Mouse (Mus musculus) C2C12 (cell line): Measurements from ENCODE around the gene Zdhhc23. TPM values are rescaled to one million over a fixed set of nuclear protein-coding genes. Genes with fewer than 3 reads are reported as not detected.

Experiments used
- H3K27me3 ChIP-seq: one replicate; pipeline ENCODE4 v1.6.1; 2011; ENCODE audit not compliant: control insufficient read depth, insufficient read depth, insufficient read length
- H3K36me3 ChIP-seq: one replicate; pipeline ENCODE4 v1.6.1; 2011; ENCODE audit not compliant: control insufficient read depth, insufficient read depth
- H3K4me3 ChIP-seq: one replicate; pipeline ENCODE4 v1.5.1; 2011; ENCODE audit warnings: mild to moderate bottlenecking, control low read depth; ENCODE audit not compliant: poor library complexity, insufficient read depth, severe bottlenecking
- H3K79me2 ChIP-seq: one replicate; pipeline ENCODE4 v1.6.1; 2011; ENCODE audit not compliant: control insufficient read depth, insufficient read depth
- H3K79me3 ChIP-seq: one replicate; pipeline ENCODE4 v1.6.1; 2011; ENCODE audit warnings: low read depth, control low read depth
- H3ac ChIP-seq: one replicate; pipeline ENCODE3; 2011; ENCODE audit warnings: low read depth; ENCODE audit not compliant: control insufficient read depth, insufficient read length
- CEBPB ChIP-seq: IDR thresholded peaks from one replicate; pipeline ENCODE4 v1.6.1; 2011; ENCODE audit warnings: low read depth, mild to moderate bottlenecking, control low read depth, moderate library complexity
- CTCF ChIP-seq: IDR thresholded peaks from one replicate; pipeline ENCODE4 v1.5.1; 2011; ENCODE audit not compliant: control insufficient read depth, insufficient read depth, insufficient read length
- FOSL1 ChIP-seq: IDR thresholded peaks from one replicate; pipeline ENCODE4 v1.8.0; 2011; ENCODE audit warnings: mild to moderate bottlenecking, low read length; ENCODE audit not compliant: poor library complexity, insufficient read depth, severe bottlenecking
- MAX ChIP-seq: IDR thresholded peaks from one replicate; pipeline ENCODE4 v1.6.1; 2011; ENCODE audit warnings: mild to moderate bottlenecking, control low read depth
- MYOD1 ChIP-seq: IDR thresholded peaks from one replicate; pipeline ENCODE4 v1.6.1; 2011; ENCODE audit warnings: low read depth; ENCODE audit not compliant: control insufficient read depth, insufficient read length
- MYOG ChIP-seq: IDR thresholded peaks from one replicate; pipeline ENCODE4 v1.6.1; 2011; ENCODE audit not compliant: control insufficient read depth, insufficient read length; ENCODE audit errors: extremely low read depth
- USF1 ChIP-seq: IDR thresholded peaks from one replicate; pipeline ENCODE4 v1.6.1; 2011; ENCODE audit warnings: low read depth, mild to moderate bottlenecking, control low read depth, moderate library complexity
- polyA plus RNA-seq: library from polyadenylated mRNA; unstranded; fragments of >200 nt; fragmentation: generic; extraction: Trizol; gene quantifications from one replicate; pipeline ENCODE4 v1.2.1, GENCODE M21; 2012; ENCODE audit warnings: missing spikeins

Zdhhc23 gene
- polyA plus RNA-seq, 1 experiment, result 0.02 TPM

DNA sequence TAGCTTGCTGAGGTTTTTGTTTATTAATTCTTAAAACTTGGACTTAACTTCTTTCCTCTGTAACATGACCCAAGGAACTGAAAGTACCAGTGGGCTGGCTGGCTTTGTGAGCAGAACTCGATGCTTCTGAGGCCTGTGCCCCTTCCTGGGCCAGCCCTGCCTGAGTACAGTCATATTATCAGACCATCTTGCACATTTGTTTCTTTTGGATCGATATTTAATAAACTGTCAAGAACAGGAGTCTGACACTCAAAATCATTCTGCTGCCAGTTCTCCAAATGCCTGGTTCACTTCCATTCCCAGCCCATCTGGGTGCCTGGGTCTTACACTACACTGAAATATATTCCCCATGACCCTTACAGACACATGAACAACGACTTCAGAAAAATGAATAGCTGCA, 33.7 kb downstream of the Zdhhc23 start:
- Histone ChIP-seq H3K36me3 (peaks cover 12% of the 10 kb centered on the region), H3K4me3 (no peak overlapping the region), H3K27me3 (no peaks in the 10 kb centered on the region), H3K79me3 (no peaks in the 10 kb centered on the region), H3ac (no peak overlapping the region), H3K79me2 (no peaks in the 10 kb centered on the region)
- TF ChIP-seq MAX (no peak), USF1 (no peak), MYOD1 (no peak), CTCF (no peak), CEBPB (no peak), FOSL1 (no peak), MYOG (no peak)

DNA sequence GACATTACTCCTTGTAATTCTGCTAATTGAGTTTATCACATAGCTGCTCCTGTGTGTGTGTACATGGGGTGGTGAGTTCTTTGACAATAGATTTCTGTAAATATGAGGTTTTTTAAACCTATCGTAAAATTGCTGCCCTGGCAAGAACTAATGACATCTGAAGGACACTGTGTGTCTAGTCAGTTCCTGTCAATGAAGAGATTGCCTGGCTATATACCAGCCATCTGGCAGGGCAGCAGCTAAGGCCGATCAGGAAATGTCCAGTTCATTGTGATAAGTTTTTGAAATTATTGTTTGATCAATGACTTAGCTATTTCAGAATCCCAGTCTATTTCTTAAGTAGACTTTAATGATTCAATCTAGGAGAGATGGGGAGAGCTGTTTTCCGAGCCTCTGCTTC, 34.2 kb downstream of the Zdhhc23 start:
- no peak overlapping the region for H3ac ChIP-seq
- H3K79me2 ChIP-seq, result no peaks in the 10 kb centered on the region
- no peak overlapping the region for H3K4me3 ChIP-seq
- H3K79me3 ChIP-seq, result no peaks in the 10 kb centered on the region
- TF ChIP-seq MYOD1 (no peak), MYOG (no peak), CEBPB (no peak), FOSL1 (no peak), USF1 (no peak), MAX (no peak), CTCF (no peak)
- H3K36me3 ChIP-seq, result peaks cover 9% of the 10 kb centered on the region
- H3K27me3 ChIP-seq, result no peaks in the 10 kb centered on the region

DNA sequence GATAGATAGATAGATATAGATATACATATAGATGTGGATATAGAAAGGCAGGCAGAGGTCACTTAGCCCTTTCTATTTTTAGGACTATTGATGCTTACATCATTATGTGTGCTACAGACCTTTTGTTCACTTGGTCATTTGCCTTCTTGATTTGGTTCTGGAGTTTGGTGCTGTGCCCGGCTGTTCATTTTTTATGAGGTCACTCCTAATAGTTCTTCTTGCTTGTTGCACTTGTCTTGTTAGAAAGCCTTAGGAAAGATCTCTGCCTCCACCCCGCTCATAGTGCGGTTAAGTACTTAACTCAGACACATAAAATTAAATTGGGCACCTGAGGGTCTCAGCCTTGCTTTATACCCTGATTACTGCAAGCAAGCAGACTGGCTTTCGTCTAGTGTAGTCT, 38.7 kb downstream of the Zdhhc23 start:
- TF ChIP-seq MAX, result no peak
- TF ChIP-seq CEBPB, result no peak
- no peak for TF ChIP-seq FOSL1
- TF ChIP-seq MYOG, result no peak
- no peak for TF ChIP-seq CTCF
- TF ChIP-seq MYOD1, result no peak
- no peak for TF ChIP-seq USF1
- Histone ChIP-seq H3K36me3 (peaks cover 5% of the 10 kb centered on the region), H3K79me2 (no peaks in the 10 kb centered on the region), H3K79me3 (no peaks in the 10 kb centered on the region), H3ac (no peak overlapping the region), H3K27me3 (no peaks in the 10 kb centered on the region), H3K4me3 (no peak overlapping the region)

DNA sequence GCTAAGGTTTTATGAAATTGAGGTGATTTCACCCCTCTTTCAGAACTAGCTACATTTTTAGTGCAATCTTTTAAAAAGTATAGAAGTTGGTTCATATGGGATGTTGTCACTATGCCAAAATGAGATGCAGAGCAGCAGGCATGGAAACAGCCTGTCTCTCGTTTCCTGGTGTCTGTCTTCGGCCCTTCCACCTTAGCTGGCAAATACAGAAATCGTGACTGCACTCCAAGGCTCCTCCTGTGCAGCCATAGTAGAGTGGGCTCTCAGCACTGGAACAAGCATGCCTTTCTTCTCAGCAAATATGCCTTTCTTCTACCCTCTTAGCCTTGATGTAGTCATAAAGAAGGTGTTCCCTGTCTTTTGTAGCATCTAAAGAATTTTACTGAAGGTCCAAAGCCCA, 43.7 kb downstream of the Zdhhc23 start:
- no peak for TF ChIP-seq MYOD1
- TF ChIP-seq FOSL1, result no peak
- Histone ChIP-seq H3K36me3 (no peaks in the 10 kb centered on the region), H3K4me3 (no peak overlapping the region), H3K79me2 (no peaks in the 10 kb centered on the region), H3K79me3 (no peaks in the 10 kb centered on the region), H3ac (no peak overlapping the region), H3K27me3 (no peaks in the 10 kb centered on the region)

DNA sequence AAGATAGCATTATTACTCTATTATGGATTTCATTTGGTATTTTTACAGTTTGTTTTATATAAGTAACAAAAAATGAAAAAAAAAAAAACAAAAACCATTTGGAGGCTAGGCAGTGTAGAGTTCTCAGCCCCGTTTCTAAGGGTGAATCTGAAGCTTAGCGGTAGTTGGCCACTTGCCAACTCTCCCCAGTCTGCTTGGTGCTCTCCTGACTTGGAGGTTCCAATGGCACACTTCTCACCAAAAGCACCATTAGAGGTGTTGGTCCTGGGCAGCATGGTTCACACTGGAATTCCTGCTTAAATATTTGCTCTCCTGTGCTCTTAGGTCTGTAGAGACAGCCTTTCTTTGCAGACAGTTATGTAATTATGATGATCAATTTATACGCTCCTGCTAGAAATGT, 44.2 kb downstream of the Zdhhc23 start:
- Histone ChIP-seq H3K4me3 (no peak overlapping the region), H3K36me3 (no peaks in the 10 kb centered on the region), H3ac (no peak overlapping the region), H3K79me2 (no peaks in the 10 kb centered on the region), H3K79me3 (no peaks in the 10 kb centered on the region), H3K27me3 (no peaks in the 10 kb centered on the region)
- no peak for TF ChIP-seq MYOG
- no peak for TF ChIP-seq MYOD1
- no peak for TF ChIP-seq CEBPB
- TF ChIP-seq USF1, result no peak
- TF ChIP-seq FOSL1, result no peak
- TF ChIP-seq CTCF, result no peak
- TF ChIP-seq MAX, result no peak

DNA sequence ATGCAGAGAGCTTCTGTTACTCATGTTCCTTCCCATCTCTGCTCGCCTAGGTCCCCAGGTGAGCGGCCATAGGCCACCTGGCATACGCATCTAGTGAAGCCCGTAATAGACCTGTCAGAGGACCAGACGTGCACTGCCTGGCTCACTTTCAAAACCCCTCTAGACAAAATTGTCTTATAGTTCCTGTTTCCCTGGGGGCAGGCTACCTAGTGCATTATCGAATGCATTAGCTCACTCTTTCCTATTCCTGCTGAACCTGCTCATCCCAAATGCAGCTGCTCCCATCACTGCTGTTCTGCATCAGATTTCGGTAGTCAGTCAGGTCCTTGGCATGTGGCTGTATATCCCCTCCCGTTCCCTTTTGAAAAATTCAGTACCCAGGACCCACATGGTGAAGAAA, 44.7 kb downstream of the Zdhhc23 start:
- Histone ChIP-seq H3K27me3 (no peaks in the 10 kb centered on the region), H3K79me3 (no peaks in the 10 kb centered on the region), H3K36me3 (no peaks in the 10 kb centered on the region), H3ac (no peak overlapping the region), H3K79me2 (no peaks in the 10 kb centered on the region), H3K4me3 (no peak overlapping the region)
- TF ChIP-seq MYOD1 (no peak), MYOG (no peak), USF1 (no peak), CTCF (no peak), CEBPB (no peak), MAX (no peak), FOSL1 (no peak)
